Mouse (Mus musculus) stomach, postnatal 0 days (tissue): Measurements from ENCODE around the gene Anapc1. TPM values are rescaled to one million over a fixed set of nuclear protein-coding genes. Genes with fewer than 3 reads are reported as not detected.
"Not testable (repeated sequence)": the region's sequence is repeated elsewhere in the genome, so short reads cannot be mapped to it uniquely, and the experiment has no call there.

Experiments
- ATAC-seq: fragments of 200-750 bp; cut with Nextera tagmentation; 2 replicates; pipeline ENCODE4 v1.8.0; 2017; ENCODE audit not compliant: low FRiP score, low TSS enrichment
- DNase-seq: peaks from one replicate; pipeline ENCODE4 v3.0.0-alpha.2; 2016; ENCODE audit warnings: low spot score
- H3K27ac ChIP-seq: fragments of 300-500 bp; sonication (generic); replicated peaks from 2 replicates; pipeline ENCODE4 v1.5.1; 2014; ENCODE audit warnings: mild to moderate bottlenecking, control low read depth
- H3K27me3 ChIP-seq: fragments of 300-500 bp; sonication (generic); 2 replicates; pipeline ENCODE4 v1.6.1; 2014; ENCODE audit warnings: low read length; ENCODE audit not compliant: control insufficient read depth, insufficient read depth
- H3K36me3 ChIP-seq: fragments of 300-500 bp; sonication (generic); 2 replicates; pipeline ENCODE4 v1.6.1; 2014; ENCODE audit warnings: low read length, mixed read lengths; ENCODE audit not compliant: control insufficient read depth, insufficient read depth
- H3K4me1 ChIP-seq: fragments of 300-500 bp; sonication (generic); replicated peaks from 2 replicates; pipeline ENCODE4 v1.6.1; 2014; ENCODE audit warnings: antibody characterized with exemption; ENCODE audit not compliant: control insufficient read depth, insufficient read depth
- H3K4me2 ChIP-seq: fragments of 300-500 bp; sonication (generic); replicated peaks from 2 replicates; pipeline ENCODE4 v1.6.1; 2014; ENCODE audit warnings: low read depth, mild to moderate bottlenecking, control low read depth, moderate library complexity
- H3K4me3 ChIP-seq: fragments of 300-500 bp; sonication (generic); 2 replicates; pipeline ENCODE4 v1.5.1; 2014; ENCODE audit warnings: low read depth, low read length, control low read depth
- H3K9ac ChIP-seq: fragments of 300-500 bp; sonication (generic); 2 replicates; pipeline ENCODE4 v1.6.1; 2014; ENCODE audit warnings: mild to moderate bottlenecking, low read length, control low read depth, mixed read lengths
- H3K9me3 ChIP-seq: fragments of 300-500 bp; sonication (generic); 2 replicates; pipeline ENCODE4 v1.6.1; 2016; ENCODE audit warnings: low read length; ENCODE audit not compliant: control insufficient read depth
- CTCF ChIP-seq: IDR thresholded peaks from 2 replicates; pipeline ENCODE4 v1.5.1; 2016; ENCODE audit warnings: antibody characterized with exemption, low read depth, mild to moderate bottlenecking, moderate library complexity
- EP300 ChIP-seq: optimal IDR thresholded peaks from 2 replicates; pipeline ENCODE3; 2016; ENCODE audit warnings: antibody characterized with exemption
- WGBS: fragments of 180-500 bp; shearing (Covaris S2); extraction: QIAGEN DNeasy Blood & Tissue Kit; methylation state at CpG from one replicate; pipeline ENCODE4 v1.1.7; 2014; 5-methylcytosine and 5-hydroxymethylcytosine counted together
- polyA plus RNA-seq: library from polyadenylated mRNA; unstranded; fragments of >200 nt; fragmentation: Nextera tagmentation; extraction: Ambion mirVana; gene quantifications from 2 replicates; pipeline ENCODE4 v1.2.1, GENCODE M21; 2015

Anapc1 gene
- polyA plus RNA-seq, 1 experiment from 2014 or later, result 13.3 TPM

- Histone ChIP-seq H3K27ac (no peak overlapping the region), H3K4me2 (no peak overlapping the region), H3K9me3 (no peaks in the 10 kb centered on the region), H3K4me1 (no peaks in the 10 kb centered on the region), H3K36me3 (no peaks in the 10 kb centered on the region), H3K4me3 (no peak overlapping the region), H3K9ac (no peak overlapping the region), H3K27me3 (no peaks in the 10 kb centered on the region)
- ATAC-seq, result no peak
- no peak for TF ChIP-seq EP300
- TF ChIP-seq CTCF, result peak; percentile 45
- no peak for DNase-seq
Observed at GRCm38 (mm10) chr2:128694548-128694947, 7.4 kb upstream of the Anapc1 start.

GRCm38 (mm10) chr2:128693828-128694227 is 6.6 kb upstream of the Anapc1 start:
- not testable (repeated sequence) for H3K36me3 ChIP-seq, H3K4me3 ChIP-seq, H3K4me2 ChIP-seq, H3K9me3 ChIP-seq, DNase-seq, H3K27ac ChIP-seq, H3K4me1 ChIP-seq, H3K9ac ChIP-seq, H3K27me3 ChIP-seq, ATAC-seq
- WGBS, result 93% methylated on average over 3 of the region's 3 CpGs

GRCm38 (mm10) chr2:128693236-128693635 is 6.0 kb upstream of the Anapc1 start:
- TF ChIP-seq CTCF (no peak), EP300 (no peak)
- no peaks in the 10 kb centered on the region for H3K36me3 ChIP-seq

GRCm38 (mm10) chr2:128692771-128693170 is 5.6 kb upstream of the Anapc1 start:
- no peaks in the 10 kb centered on the region for H3K4me1 ChIP-seq
- H3K9ac ChIP-seq, result no peak overlapping the region
- ATAC-seq, result no peak
- 70% methylated on average over 10 of the region's 10 CpGs for WGBS
- no peak for DNase-seq
- no peaks in the 10 kb centered on the region for H3K27me3 ChIP-seq
- no peak overlapping the region for H3K4me2 ChIP-seq
- no peak overlapping the region for H3K27ac ChIP-seq
- no peak overlapping the region for H3K4me3 ChIP-seq
- TF ChIP-seq EP300 (no peak), CTCF (no peak)
- no peaks in the 10 kb centered on the region for H3K9me3 ChIP-seq
- no peaks in the 10 kb centered on the region for H3K36me3 ChIP-seq

More at GRCm38 (mm10) chr2:128693236-128693635, 6.0 kb upstream of the Anapc1 start:
- Histone ChIP-seq H3K9me3 (no peaks in the 10 kb centered on the region), H3K4me2 (no peak overlapping the region), H3K4me1 (no peaks in the 10 kb centered on the region), H3K4me3 (no peak overlapping the region), H3K9ac (no peak overlapping the region), H3K27ac (no peak overlapping the region), H3K27me3 (no peaks in the 10 kb centered on the region)
- DNase-seq (no peak), ATAC-seq (no peak)
- 71% methylated on average over 4 of the region's 4 CpGs for WGBS

GRCm38 (mm10) chr2:128692336-128692735 is 5.1 kb upstream of the Anapc1 start:
- ATAC-seq, result no peak
- Histone ChIP-seq H3K4me3 (no peak overlapping the region), H3K27ac (no peak overlapping the region), H3K4me1 (no peaks in the 10 kb centered on the region), H3K4me2 (no peak overlapping the region), H3K9ac (no peak overlapping the region), H3K36me3 (no peaks in the 10 kb centered on the region), H3K27me3 (no peaks in the 10 kb centered on the region), H3K9me3 (no peaks in the 10 kb centered on the region)
- peak; percentile 54 for TF ChIP-seq CTCF
- TF ChIP-seq EP300, result no peak
- 52% methylated on average over 14 of the region's 14 CpGs for WGBS
- DNase-seq, result no peak

GRCm38 (mm10) chr2:128687558-128688120 is 448 bp upstream of the Anapc1 start:
- Histone ChIP-seq H3K4me1 (no peaks in the 10 kb centered on the region; the same call in 1 of the 2 replicates), H3K9me3 (no peaks in the 10 kb centered on the region), H3K27ac (peak overlapping the region; percentile 76), H3K4me2 (peak overlapping the region; percentile 68), H3K9ac (peak overlapping the region; percentile 98), H3K4me3 (peak overlapping the region; percentile 80), H3K27me3 (no peaks in the 10 kb centered on the region), H3K36me3 (0 out of 2 replicates have a peak, but pooled peaks cover 2% of the 10 kb centered on the region)
- peak; percentile 25; the same call in 1 of the 2 replicates for TF ChIP-seq CTCF
- no peak for TF ChIP-seq EP300
- 46% methylated on average over 10 of the region's 10 CpGs for WGBS
- peak; percentile 66; the same call in 1 of the 2 replicates for ATAC-seq
- DNase-seq, result no peak
